Mouse (Mus musculus): Measurements from ENCODE around the gene AC124108.1.

AC124108.1 gene

GRCm38 (mm10) chr1:132202771-132203170, 11.5 kb downstream of the AC124108.1 start:
- DNase-seq: no peak

DNA sequence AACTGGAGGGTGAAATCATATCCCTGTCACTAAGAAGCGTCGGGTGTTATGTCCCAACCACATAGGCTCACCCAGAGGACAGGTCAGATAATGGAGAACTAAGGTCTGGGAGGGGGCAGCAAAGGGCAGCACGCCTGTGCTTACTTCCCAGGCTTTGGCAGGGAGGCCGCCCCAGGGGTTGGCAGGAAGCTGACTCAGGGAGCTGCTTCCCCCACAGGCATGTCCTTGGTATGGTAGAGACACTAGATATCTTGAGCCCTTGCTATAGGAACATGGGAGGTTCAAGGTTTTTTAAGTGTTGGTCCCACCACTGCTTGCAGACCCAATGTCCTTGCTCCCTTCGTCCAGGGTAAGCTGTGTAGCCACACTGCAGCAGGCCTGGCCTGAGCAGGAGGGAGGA, 14.7 kb downstream of the AC124108.1 start:
- DNase-seq: no peak

DNA sequence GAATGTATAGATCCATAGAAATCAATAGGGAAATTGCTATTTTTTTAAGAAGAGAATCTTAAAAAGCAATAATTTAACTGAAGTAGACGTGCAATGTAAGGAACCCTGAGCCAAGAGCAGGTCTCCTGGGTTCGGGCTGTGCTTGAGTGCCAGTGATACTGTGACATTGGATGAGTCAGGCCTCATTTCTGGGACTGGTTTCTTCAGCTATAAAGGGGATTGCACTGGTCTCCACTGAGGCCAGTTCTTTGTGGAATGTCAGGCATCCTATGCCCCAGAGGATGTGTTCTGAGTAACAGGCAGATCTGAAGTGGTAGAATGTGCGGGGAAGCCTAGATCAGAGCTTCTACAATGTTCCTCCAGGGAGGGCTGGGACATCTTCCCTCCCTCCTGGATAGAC, 15.6 kb downstream of the AC124108.1 start:
- no peak for DNase-seq

DNA sequence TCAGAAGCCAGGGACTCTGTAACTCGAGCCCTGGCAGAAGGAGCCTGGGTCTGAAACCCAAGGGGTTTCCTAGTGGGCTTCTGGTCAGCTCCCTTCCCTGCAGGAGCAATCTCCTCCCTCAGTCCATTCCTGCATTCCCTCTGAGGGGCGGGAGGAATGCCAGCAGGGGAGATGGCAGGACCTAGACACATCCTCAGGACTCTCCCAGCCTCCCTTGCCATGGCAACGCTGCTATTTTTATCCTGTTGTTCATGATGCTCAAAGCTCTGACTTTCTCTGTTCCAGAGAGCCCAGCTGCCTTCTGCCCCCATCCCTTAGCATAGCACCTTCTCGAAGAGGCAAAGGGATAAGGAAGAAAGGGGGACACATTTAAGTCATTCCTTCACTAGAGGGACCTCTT, 16.9 kb downstream of the AC124108.1 start:
- peak; percentile 56 for DNase-seq

GRCm38 (mm10) chr1:132209400-132209799, 18.1 kb downstream of the AC124108.1 start:
- DNase-seq: no peak

DNA sequence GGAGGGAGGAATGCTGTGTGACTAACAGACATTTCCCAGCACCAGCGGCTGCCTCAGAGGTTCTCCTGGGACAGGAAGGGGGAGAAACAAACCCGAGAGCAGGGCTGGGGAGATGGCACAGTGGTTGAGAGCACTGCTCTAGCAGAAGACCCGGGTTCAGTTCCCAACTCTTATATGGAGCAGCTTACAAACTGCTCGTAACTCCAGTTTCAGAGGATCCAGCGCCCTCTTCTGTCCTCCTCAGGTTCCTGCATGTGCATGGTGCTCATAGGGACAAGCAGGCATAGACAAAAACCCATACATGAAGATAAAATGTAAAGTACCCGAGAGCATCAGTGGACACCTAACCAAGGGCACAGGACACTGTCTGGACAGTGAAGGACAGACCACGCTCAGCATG, 19.7 kb downstream of the AC124108.1 start:
- DNase-seq: no peak

DNA sequence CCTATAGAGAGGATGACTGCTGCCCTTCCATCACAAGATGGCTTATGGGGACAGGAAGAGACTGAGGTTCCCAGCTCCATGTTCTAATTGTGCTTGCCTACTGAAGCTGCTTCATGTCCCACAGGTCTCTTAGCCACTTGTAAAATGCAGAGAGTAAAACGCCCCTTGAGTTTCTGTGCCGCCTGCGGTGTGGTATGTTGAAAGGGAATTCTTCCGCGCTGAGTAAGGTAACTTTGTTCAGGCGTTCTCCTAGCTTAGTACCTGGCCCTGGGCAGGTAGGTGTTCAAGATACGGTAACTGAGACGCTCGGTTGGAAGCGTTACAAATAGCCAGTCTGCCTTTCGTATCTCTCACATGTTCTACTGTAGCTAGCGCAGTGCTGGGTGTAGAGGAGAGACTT, 20.4 kb downstream of the AC124108.1 start:
- no peak for DNase-seq

DNA sequence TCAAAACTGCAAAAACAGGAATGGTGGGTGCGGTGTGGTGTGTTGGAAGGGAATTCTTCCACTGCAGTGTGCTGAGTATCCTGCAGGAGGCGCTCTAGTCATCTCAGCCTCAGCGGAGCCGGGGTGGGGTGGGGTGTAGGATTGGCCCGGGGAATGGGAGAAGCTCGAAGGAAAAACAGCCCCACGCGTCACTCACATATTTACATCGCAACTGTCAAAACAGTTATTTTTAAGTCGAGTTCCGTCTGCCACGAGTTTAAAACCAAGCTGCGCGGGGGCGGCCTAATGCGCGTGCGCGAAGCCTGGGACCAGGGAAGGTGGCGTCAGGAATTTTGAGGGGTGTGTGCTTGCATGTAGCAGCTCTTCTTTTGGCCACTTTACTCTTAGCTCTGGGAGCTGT, 21.0 kb downstream of the AC124108.1 start:
- peak; percentile 85 for DNase-seq

DNA sequence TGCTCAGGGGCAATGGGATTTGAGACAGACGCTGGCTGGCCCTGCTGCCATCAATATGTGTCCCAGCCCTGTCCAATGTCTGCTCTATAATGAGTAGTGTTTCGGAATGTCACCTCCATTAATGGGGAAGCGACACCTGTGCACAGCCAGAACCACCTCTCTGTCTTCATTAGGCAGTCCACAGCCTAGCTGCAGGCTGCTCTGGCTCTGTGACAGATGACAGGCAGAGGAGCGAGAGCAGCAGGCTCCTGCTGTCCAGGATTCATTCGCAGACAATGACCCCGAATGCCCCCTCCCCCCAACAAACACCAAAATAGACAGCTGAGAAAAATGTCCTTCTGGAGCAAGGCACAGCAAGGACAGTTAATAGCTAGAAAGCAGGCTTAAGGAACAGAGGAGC, 21.8 kb downstream of the AC124108.1 start:
- no peak for DNase-seq

GRCm38 (mm10) chr1:132216276-132216675, 25.0 kb downstream of the AC124108.1 start:
- DNase-seq: no peak

- DNase-seq: no peak
These were observed 30.4 kb downstream of the AC124108.1 start for GRCm38 (mm10) chr1:132221627-132222026.

- no peak for DNase-seq
These were observed 30.9 kb downstream of the AC124108.1 start for GRCm38 (mm10) chr1:132222166-132222565.

- no peak for DNase-seq
These were observed 35.2 kb downstream of the AC124108.1 start for GRCm38 (mm10) chr1:132226297-132227080.

DNA sequence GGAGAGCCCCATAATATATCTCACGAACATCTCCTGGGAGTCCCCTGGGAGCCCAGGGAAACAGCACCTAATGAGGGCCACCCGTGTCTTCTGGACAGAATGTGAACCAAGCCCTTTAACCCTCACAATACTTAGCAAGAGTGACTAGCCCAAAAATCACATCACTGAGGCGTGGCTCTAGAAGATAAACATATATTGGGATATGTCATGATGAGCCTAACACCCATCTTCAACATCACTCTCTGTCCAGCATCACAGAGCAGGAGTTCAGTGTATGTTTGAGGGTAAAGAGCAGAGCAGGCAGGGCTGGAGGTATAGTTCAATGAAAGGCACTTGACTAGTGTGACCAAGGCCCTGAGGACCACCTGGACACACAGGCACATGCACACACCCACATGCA, 38.4 kb downstream of the AC124108.1 start, which contains the start of gene Gm10188:
Gene Gm10188, minus strand, starts transcription at position 101 of the 400 bp plus-strand sequence.
- DNase-seq: no peak

- no peak for DNase-seq
These were observed 40.4 kb downstream of the AC124108.1 start for GRCm38 (mm10) chr1:132231470-132232274.

- no peak for DNase-seq
These were observed 42.3 kb downstream of the AC124108.1 start for GRCm38 (mm10) chr1:132233566-132233965.

DNA sequence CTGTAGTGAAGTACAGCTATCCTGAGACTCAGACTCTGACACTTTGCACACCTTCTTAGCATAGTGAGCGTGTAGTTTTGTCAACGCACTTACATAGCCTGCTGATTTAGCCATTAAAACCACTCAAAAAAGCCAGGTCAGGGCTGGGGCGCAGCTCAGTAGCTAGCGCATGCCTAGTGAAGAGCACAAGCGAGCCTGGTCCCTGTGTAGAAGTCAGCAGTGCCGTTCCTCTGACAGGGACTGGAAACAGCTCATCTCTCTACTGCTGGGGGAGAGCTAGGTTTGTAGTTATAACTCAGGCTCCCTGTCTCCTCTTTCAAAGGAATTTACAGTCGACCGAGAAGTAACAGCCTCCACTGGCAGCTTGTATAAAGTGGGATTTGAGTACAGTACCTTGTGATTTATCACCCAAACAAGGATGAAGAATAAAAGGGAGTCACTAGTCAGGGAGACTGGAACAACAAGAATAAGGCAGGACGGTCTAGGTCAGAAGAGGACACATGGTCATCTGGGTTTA, 43.6 kb downstream of the AC124108.1 start:
- no peak for DNase-seq

GRCm38 (mm10) chr1:132237585-132238159, 46.4 kb downstream of the AC124108.1 start:
- peak; percentile 50 for DNase-seq

DNA sequence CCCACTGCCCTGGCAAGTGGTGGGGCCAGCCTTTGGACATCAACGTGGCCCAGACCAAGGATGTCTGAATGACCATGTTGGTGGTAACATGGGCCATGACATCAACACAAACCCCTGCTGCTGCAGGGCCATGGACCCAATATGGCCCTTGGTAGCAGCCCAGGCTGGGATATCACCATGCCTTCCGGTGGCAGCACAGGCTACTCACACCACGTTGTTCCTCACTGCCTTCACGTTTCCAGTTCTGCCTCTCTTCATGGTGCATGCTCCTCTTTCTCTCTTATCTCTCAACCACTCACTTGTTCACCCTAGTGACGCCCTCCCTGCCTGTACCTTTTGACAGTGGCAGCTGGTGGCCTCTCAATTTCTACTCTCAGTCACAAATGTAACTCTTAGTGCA, 53.8 kb downstream of the AC124108.1 start:
- no peak for DNase-seq

DNA sequence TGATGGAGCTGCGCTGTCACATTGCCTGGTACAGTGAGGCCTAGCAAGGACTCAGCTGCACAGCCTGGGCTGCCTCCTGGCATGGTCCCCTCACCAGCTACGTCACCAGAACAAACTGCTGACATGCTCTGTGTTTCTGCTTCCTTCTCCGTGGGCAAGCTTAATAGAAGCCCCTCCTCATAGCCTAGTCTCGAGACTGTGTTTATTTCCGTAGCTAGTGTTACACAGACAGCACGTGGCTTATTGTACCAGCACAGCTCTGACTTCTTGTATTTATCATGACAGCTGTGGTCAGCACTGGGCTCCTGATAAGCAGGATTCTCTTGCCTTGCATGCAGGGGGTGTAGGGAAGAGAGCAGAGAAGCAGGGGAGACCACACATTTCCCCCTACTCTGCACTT, 54.9 kb downstream of the AC124108.1 start:
- DNase-seq: no peak

DNA sequence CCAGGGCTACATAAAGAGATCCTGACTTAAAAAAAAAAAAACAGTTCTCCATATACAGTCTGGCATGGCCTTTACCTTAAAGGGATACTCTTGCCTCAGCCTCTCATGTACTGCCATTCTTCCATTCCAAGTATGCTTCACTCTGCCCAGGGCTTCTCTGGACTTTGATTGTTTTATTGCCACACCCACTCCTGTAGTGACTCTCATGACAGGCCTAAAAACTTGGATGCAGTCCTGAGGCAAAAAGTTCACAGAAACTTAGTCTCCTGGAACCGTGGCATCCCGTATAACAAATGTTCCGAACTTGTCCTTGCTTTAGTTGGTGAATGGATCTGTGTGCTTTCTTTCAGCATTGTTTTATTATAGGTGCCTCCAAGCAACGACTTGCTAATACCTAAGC, 55.4 kb downstream of the AC124108.1 start:
- no peak for DNase-seq

DNA sequence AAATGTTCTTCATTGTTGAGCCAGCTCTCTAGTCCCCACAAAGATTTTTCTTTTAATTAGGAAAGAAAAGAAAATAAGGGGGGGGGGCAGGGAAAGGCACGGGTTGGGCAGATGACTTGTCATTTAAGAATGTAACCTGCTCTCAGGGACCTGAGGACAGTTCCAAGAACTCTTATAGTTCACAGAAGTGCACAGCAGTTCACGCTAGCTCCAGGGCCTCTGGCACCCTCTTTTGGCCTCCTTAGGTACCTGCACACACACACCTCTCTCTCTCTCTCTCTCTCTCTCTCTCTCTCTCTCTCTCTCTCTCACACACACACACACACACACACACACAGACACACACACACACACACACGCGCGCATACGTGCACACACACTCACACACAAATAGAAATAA, 63.2 kb downstream of the AC124108.1 start:
- DNase-seq: no peak

Measured in right cerebral cortex, postnatal 25 days (tissue).